Mouse (Mus musculus) forebrain, postnatal 0 days (tissue): ENCODE measurements around the gene Fam24b. TPM values are rescaled to one million over a fixed set of nuclear protein-coding genes. Genes with fewer than 3 reads are reported as not detected.

Source experiments
- ATAC-seq: fragments of 200-750 bp; cut with Nextera tagmentation; 2 replicates; pipeline ENCODE4 v1.8.0; 2017; ENCODE audit warnings: mild to moderate bottlenecking, moderate library complexity
- DNase-seq: peaks from one replicate; pipeline ENCODE4 v3.0.0-alpha.2; 2015
- H3K27ac ChIP-seq: fragments of 300-500 bp; sonication (generic); 2 replicates; pipeline ENCODE4 v1.5.1; 2014; ENCODE audit warnings: low read depth, mild to moderate bottlenecking, antibody characterized with exemption, low read length, moderate library complexity, mixed read lengths
- H3K27me3 ChIP-seq: fragments of 300-500 bp; sonication (generic); 2 replicates; pipeline ENCODE4 v1.6.1; 2014; ENCODE audit warnings: mild to moderate bottlenecking, low read length, mixed read lengths; ENCODE audit not compliant: insufficient read depth
- H3K36me3 ChIP-seq: fragments of 300-500 bp; sonication (generic); 2 replicates; pipeline ENCODE4 v1.6.1; 2014; ENCODE audit warnings: mild to moderate bottlenecking, moderate library complexity; ENCODE audit not compliant: insufficient read depth
- H3K4me1 ChIP-seq: fragments of 300-500 bp; sonication (generic); 2 replicates; pipeline ENCODE4 v1.6.1; 2014; ENCODE audit warnings: antibody characterized with exemption; ENCODE audit not compliant: insufficient read depth
- H3K4me2 ChIP-seq: fragments of 300-500 bp; sonication (generic); 2 replicates; pipeline ENCODE4 v1.6.1; 2014; ENCODE audit warnings: low read depth, mild to moderate bottlenecking, moderate library complexity
- H3K4me3 ChIP-seq: fragments of 300-500 bp; sonication (generic); 2 replicates; pipeline ENCODE4 v1.5.1; 2014; ENCODE audit warnings: low read depth, low read length, mixed read lengths
- H3K9ac ChIP-seq: fragments of 300-500 bp; sonication (generic); 2 replicates; pipeline ENCODE4 v1.6.1; 2014; ENCODE audit warnings: mild to moderate bottlenecking
- H3K9me3 ChIP-seq: fragments of 300-500 bp; sonication (generic); 2 replicates; pipeline ENCODE4 v1.6.1; 2016; ENCODE audit warnings: low read length
- CTCF ChIP-seq: sonication (generic); IDR thresholded peaks from 2 replicates; pipeline ENCODE4 v1.5.1; 2016; ENCODE audit warnings: antibody characterized with exemption, control low read depth, low read depth
- WGBS: fragments of 180-500 bp; shearing (Covaris S2); extraction: QIAGEN DNeasy Blood & Tissue Kit; methylation state at CpG from one replicate; pipeline ENCODE4 v1.1.7; 2014; 5-methylcytosine and 5-hydroxymethylcytosine counted together
- polyA plus RNA-seq: library from polyadenylated mRNA; unstranded; fragments of >200 nt; fragmentation: Nextera tagmentation; extraction: Ambion mirVana; gene quantifications from 2 replicates; pipeline ENCODE4 v1.2.1, GENCODE M21; 2015
- total RNA-seq: library from RNA; depleted of rRNA; stranded (reverse); fragments of >200 nt; gene quantifications from 2 replicates; pipeline ENCODE4 v1.2.3, GENCODE M21; 2014

Fam24b gene
- total and polyA plus RNA-seq, 2 experiments from 2014 or later: not detected

DNA sequence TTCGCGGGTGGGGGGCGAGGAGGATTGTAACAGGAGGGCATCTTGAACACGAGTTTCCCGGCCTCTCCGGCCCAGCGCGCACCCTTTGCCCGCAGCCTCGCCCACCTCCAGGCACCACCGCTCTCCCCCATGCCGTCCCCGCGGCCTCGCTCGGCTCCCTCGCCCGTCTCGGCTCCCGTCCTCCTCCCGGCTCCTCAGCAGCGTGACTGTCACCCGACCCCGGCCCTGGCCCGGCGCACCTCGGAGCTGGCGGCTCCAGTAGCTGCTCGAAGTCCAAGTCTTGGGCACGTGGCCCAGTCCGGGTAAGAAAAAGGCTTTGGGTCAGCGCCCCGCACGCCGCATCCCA, 32.9 kb upstream of the Fam24b start:
- ATAC-seq: peak; percentile 73
- H3K9ac ChIP-seq: peak overlapping the region; percentile 88

DNA sequence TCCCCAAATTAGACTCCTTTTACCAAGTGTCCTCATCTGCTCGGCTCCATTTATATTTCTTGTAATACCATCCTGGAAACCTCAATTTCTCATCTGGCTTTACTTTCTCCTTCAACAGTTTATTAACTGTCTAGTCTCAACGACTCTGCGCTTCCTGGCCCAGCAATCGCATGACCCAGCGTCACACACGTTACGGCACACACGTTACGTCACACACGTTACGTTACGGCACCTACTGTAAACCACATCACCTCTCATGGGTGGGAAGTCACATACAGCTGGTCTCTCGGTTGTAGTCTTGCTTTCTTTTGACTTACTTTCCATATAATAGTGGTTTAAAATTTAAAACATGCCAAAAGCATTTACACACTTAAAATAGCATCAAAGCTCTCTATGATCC, 26.8 kb upstream of the Fam24b start:
- Histone ChIP-seq H3K27ac (no peak overlapping the region), H3K9me3 (no peaks in the 10 kb centered on the region), H3K4me3 (no peak overlapping the region), H3K4me2 (no peak overlapping the region), H3K9ac (no peak overlapping the region), H3K27me3 (no peaks in the 10 kb centered on the region), H3K4me1 (no peaks in the 10 kb centered on the region), H3K36me3 (peaks cover 39% of the 10 kb centered on the region)
- no peak for DNase-seq
- 98% methylated on average over 13 of the region's 13 CpGs for WGBS
- ATAC-seq: no peak
- no peak for TF ChIP-seq CTCF

More for the DNA sequence above, 32.9 kb upstream of the Fam24b start:
- H3K27ac ChIP-seq: peak overlapping the region; percentile 81
- peaks cover 13% of the 10 kb centered on the region for H3K36me3 ChIP-seq
- no peaks in the 10 kb centered on the region for H3K27me3 ChIP-seq
- no peak for TF ChIP-seq CTCF
- H3K9me3 ChIP-seq: no peaks in the 10 kb centered on the region
- peak overlapping the region; percentile 90 for H3K4me3 ChIP-seq
- WGBS: 4% methylated on average over 35 of the region's 35 CpGs
- DNase-seq: peak; percentile 9
- peak overlapping the region; percentile 90 for H3K4me2 ChIP-seq
- peaks cover 3% of the 10 kb centered on the region; the same call in 1 of the 2 replicates for H3K4me1 ChIP-seq

GRCm38 (mm10) chr7:131345856-131346541, 16.7 kb upstream of the Fam24b start:
- Histone ChIP-seq H3K4me1 (no peaks in the 10 kb centered on the region), H3K9me3 (no peaks in the 10 kb centered on the region), H3K36me3 (peaks cover 33% of the 10 kb centered on the region), H3K27ac (no peak overlapping the region), H3K4me2 (no peak overlapping the region), H3K4me3 (no peak overlapping the region), H3K9ac (no peak overlapping the region), H3K27me3 (no peaks in the 10 kb centered on the region)
- no peak for ATAC-seq
- TF ChIP-seq CTCF: no peak
- 48% methylated on average over 7 of the region's 7 CpGs for WGBS
- no peak for DNase-seq

DNA sequence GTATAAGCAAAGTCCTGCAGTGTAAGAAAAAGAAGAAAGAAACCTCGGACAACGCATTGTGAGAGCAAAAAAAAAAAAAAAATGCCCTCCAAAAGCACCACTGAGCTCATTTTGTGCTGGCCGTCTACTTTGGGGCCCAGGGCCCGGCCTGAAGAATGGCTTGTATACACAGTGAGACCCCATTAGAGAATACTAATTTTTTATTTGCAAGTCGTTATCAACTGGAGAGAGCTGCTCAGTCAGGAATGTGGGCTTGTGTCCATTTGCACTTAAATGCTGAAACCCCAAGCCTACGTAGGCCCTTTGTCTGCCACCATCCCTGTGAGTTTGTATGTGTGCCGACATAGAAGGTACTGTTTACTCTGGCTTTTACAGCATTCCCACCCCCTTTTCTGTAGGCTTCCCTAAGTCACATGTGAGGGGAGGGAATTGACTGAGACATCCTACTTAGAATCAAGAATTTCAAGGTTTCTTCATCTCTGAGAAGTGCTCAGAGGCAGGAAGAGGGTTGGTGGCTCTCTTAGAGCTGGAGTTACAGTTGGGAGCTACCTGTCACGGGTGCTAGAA, 8.3 kb upstream of the Fam24b start:
- WGBS: 22% methylated on average over 8 of the region's 8 CpGs
- ATAC-seq: no peak
- no peaks in the 10 kb centered on the region for H3K9me3 ChIP-seq

DNA sequence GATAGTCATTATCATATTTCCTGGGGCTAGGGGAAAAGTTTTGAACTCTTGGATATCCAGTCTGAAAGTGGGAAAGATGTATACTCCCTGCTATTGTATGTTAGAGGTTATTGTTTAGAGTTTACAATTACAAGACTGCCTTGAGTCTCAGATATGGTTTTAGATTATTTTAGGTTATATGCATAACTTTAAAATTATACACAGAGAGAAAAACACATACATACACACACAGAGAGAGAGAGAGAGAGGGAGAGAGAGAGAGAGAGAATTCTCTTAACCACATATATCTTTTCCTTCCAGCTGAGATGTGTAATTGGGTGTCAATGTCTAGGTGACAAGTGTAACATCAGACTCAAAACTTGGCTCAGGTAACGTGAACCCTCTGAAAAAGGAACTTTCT, 4.2 kb upstream of the Fam24b start, which contains the start of gene Fam24a:
TSS of gene Fam24a (plus strand) at position 301 of the 400 bp plus-strand sequence.
- DNase-seq (no peak), ATAC-seq (no peak)
- H3K9me3 ChIP-seq: no peaks in the 10 kb centered on the region
- H3K4me2 ChIP-seq: no peak within 1 kb of the TSS
- no peak for TF ChIP-seq CTCF
- H3K9ac ChIP-seq: no peak within 1 kb of the TSS
- H3K4me1 ChIP-seq: no peaks in the 10 kb centered on the region
- H3K27me3 ChIP-seq: no peaks in the 10 kb centered on the region
- 0 out of 2 replicates have a peak, but pooled peaks cover 1% of the 10 kb centered on the region for H3K36me3 ChIP-seq
- no peak within 1 kb of the TSS for H3K27ac ChIP-seq
- WGBS: 34% methylated on average over 1 of the region's 1 CpGs
- no peak within 1 kb of the TSS for H3K4me3 ChIP-seq

More for the DNA sequence above, 8.3 kb upstream of the Fam24b start:
- Histone ChIP-seq H3K4me3 (no peak overlapping the region), H3K27ac (no peak overlapping the region), H3K4me1 (no peaks in the 10 kb centered on the region), H3K36me3 (peaks cover 24% of the 10 kb centered on the region), H3K4me2 (no peak overlapping the region), H3K9ac (no peak overlapping the region), H3K27me3 (no peaks in the 10 kb centered on the region)
- DNase-seq: no peak
- no peak for TF ChIP-seq CTCF

- no peak for TF ChIP-seq CTCF
- 84% methylated on average over 2 of the region's 2 CpGs for WGBS
- H3K27ac ChIP-seq: no peak overlapping the region
- ATAC-seq (no peak), DNase-seq (no peak)
- H3K4me2 ChIP-seq: no peak overlapping the region
- H3K9ac ChIP-seq: no peak overlapping the region
- no peak overlapping the region for H3K4me3 ChIP-seq
- no peaks in the 10 kb centered on the region for H3K27me3 ChIP-seq
- H3K4me1 ChIP-seq: no peaks in the 10 kb centered on the region
- no peaks in the 10 kb centered on the region for H3K36me3 ChIP-seq
- H3K9me3 ChIP-seq: no peaks in the 10 kb centered on the region
Observed at GRCm38 (mm10) chr7:131331688-131332087, 2.4 kb upstream of the Fam24b start.

DNA sequence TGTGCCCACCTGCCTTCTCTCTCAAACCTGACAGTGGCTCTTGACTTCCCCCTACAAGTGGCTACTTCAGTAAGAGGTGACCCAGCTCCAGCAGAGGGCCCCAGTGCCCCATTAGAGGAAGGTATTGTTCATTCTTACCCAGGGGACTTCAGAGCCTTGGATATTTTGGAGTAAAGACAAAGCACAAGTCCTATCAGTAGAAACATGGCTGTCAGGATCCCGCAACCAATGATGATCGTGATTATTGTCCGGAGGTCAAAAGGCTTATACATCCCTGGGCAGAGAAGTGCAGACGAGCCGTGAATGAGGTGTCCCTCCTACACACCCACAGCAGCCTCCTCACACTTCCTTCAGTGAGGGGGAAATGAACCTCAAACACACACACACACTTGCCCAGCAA, 2.3 kb downstream of the Fam24b start:
- no peak overlapping the region for H3K4me3 ChIP-seq
- H3K4me1 ChIP-seq: no peaks in the 10 kb centered on the region
- H3K4me2 ChIP-seq: no peak overlapping the region
- no peak for ATAC-seq
- 92% methylated on average over 5 of the region's 5 CpGs for WGBS
- DNase-seq: no peak
- no peaks in the 10 kb centered on the region for H3K27me3 ChIP-seq
- H3K9ac ChIP-seq: no peak overlapping the region
- no peak overlapping the region for H3K27ac ChIP-seq
- TF ChIP-seq CTCF: no peak
- no peaks in the 10 kb centered on the region for H3K36me3 ChIP-seq
- no peaks in the 10 kb centered on the region for H3K9me3 ChIP-seq
